Mouse (Mus musculus): ENCODE measurements around the gene 9930021J03Rik. TPM values are rescaled to one million over a fixed set of nuclear protein-coding genes. Genes with fewer than 3 reads are reported as not detected.

The 9930021J03Rik gene
- total RNA-seq, 2 experiments from 2014 or later = 15.3 to 17.5 TPM

DNA sequence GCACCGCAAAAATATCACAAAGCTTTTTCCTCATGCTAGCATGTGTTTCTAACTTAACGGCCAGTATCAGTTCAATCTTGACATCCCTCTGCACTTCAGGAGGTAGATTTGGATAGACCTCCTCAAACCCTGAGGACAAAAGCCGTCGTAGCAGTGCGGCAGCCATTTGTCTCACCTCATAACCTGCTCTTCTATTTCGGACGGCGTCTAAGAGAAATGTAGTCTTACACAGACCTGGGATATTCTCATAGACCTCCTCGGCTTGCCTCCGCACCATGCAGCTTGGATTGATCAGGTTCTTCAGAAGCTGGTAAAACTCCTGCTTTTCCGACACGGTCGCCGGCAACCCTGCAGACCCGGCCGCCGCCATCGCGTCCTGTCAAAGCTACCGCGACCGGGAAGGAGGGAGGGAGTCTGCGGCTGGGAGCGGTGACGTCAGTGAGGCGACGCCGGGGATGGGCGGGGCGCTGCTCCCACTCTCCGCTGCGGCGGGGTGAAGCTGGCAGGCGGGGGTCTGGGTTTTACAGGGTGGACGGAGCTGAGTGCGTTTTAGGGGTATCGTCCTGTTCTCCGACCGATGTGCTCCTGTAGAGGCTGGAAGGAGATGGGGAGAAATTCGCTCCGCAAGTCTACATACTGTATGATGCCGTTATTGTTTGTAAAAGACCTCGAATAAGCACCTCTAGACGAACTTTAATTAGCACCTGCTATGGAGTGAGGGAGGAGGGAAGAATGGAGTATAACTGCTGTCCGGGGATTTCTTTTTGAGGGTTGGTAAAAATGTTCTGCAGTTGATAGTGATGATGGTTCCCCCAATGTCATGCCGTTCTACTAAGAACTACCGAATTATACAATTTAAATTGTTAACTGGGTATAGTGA, 7.0 kb upstream of the 9930021J03Rik start, which contains the start of gene Ranbp6:
Ranbp6 (minus strand) TSS at position 394 of the 880 bp plus-strand sequence.
- intact Hi-C loops (cut with DNase I) = loop anchor here (5.0 to 10.0 kb wide), 3 partner anchors 76 to 288 kb away; partner anchors contain the start of genes Ric1 and Uhrf2
- DNase-seq = peak; percentile 94

DNA sequence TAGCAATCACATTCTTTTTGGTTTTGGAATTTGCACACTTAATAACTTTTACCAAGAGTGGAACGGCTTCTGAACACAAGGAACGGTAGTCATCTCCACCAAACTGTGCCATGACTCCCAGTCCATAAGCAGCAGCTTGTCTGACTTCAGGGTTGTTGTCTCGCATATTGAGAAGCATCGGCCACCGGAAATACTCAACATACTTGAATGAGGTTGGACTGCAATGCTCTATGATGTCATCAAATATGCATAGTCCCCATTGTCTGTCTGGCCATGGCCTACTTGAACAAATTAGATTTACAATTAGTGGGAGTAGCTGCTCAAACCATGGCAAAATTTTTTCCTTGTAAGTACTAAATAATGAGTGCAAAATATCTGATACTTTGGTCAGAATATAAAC, 4.2 kb upstream of the 9930021J03Rik start:
- no peak for DNase-seq
- intact Hi-C loops (cut with DNase I) = loop anchor here (5.0 to 10.0 kb wide), 3 partner anchors 73 to 285 kb away; partner anchors contain the start of genes Ric1 and Uhrf2

DNA sequence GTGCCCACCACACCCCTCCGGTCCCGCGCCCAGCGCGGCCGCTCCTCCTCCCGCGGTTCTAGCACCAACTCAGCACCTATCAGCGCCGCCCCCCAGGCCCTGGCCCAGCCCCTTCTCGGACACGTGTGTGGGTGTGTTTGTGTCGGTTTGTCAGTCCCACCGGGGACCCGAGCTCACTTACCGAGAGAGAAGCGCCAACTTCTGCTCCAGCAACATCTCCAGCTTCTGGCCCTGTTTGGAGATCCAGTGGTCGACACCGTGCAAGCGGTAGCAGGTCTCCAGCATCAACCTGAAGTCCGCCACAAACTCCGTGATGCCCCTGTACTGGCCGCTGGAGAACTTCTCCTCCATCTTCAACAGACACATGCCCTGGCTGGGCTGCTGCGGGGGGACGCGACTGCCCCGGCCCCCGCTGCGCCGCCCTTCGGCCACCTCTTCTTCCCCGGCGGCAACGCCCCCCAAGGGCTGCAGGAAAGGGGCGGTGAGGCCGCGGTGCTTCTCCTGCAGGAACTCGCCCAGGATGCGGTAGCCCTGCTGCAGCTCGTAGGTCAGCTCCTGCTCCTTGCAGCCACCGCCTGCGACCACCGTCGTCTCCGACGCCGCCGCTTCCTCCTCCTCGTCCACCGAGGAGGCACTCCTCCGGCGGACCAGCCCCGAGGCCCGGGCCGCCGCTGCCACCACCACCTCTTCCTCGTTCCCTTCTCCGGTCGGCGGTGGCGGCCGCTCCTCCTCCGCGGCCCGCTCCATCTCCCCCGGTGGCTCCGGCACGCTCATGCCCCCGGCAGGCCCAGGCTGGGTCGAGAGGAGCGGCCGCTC, 480 bp downstream of the 9930021J03Rik start:
- DNase-seq = peak; percentile 59 to 73
- intact Hi-C loops (cut with DNase I) = no loop called here

DNA sequence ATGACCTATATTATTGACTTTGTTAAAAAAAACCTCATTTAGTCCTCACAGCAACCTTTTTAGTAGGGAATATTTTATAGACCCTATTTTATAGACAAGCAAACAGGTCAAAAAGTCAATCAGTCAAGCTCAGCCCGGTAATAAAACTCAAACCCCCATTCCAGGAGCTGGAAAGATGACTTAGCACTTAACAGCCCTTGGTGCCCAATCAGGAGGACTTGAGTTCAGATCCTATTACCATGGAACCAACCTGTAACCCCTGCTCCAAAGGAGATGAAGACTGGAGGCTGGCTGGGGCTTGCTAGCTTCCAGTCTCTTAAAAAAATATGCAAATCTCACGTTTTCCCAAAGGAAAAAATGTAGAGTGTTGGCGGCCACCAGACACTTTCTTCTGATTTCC, 1.8 kb downstream of the 9930021J03Rik start:
- DNase-seq = no peak
- intact Hi-C loops (cut with DNase I) = no loop called here

DNA sequence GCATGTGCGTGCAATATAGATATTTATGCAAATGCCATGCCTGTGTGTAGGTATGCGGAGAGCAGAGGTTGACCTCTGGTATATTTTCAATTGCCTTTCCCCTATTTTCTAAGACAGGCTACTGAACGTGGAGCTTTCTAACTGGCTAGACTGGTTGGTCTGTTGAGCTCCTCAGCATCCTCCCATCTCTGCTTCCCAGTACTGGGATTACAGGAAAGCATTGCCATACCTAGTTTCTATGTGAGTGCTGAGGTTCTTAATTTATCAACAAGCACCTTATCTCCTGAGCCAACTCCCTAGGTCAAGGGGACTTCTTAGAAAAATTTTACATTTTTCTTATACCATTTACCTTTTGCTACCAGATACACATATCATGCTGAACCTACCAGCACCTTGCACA, 8.4 kb downstream of the 9930021J03Rik start:
- intact Hi-C loops (cut with DNase I) = no loop called here
- no peak for DNase-seq

DNA sequence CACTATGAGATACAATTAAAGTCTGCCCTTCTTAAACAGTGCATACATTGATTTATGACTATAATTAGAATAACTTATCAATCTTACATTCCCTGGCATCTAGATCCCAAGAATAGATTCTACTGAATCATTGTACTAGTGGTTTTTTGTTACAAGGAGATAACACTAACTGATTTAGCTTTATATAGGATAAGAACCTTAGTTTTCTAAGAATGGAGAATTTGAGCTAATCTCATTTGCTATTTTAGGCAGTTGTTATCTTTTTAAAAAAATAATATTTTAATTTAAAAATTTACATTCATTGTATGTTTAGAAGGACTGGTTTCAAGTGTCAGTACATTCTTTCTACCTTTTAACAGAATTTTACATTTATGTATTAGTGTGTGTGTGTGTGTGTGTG, 17.8 kb downstream of the 9930021J03Rik start:
- no peak for DNase-seq
- intact Hi-C loops (cut with DNase I) = no loop called here

DNA sequence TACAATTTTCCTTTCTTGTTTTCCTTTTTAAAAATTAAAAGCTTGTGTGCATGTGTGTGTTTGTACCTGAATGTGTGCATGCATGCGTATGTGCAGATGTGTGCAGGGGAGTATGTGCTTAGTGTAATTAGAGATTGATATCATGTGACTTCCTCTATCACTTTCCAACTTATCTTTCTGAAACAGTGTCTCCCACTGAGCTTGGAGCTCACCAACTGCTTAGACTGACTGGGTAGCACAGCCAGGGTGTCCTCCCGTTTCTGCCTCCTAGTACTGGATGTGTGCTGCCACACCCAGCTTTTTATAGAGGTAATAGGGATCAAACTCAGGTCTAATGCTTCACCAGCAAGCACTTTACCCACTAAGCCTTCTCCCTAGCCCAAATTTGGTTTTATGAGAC, 22.9 kb downstream of the 9930021J03Rik start:
- intact Hi-C loops (cut with DNase I) = no loop called here

DNA sequence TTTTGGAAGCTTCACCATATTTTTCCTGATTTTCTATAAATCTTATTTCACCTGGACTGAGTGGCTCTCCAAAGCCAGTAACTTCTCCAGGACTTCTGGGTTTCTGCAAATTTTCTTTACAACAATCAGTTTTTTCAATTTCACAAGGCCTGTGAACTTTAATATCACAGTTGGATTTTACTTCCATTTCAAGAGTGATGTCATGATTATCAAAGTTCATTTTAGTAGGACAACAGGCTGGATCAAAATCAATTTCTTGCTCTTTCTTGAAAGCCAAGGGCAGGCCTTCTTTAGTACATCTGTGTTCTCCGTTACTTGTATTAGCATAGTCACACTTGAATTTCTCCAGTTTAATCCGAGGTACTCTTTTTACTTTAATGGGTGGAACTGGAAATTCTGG, 51.9 kb downstream of the 9930021J03Rik start:
- DNase-seq = no peak
- intact Hi-C loops (cut with DNase I) = no loop called here

More for the DNA sequence above, 22.9 kb downstream of the 9930021J03Rik start:
- DNase-seq = no peak

DNA sequence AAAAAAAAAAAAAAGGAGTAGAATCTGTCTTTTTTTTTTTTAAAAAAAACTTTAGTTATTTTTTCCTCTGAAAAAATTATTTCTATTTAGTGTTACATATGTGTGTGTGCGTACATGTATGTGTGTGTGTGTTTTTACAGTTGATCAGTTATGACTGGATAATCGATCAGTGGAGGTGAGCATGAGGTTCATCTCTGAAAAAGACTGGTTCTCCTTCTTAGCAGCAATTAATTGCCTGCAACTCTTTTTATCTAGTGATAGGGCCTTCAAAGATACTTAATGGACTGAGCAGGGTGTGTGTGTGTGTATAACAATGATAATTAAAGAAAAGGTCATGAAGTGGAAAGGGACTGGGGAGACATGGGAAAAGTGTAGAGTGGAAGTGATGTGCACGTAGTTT, 54.8 kb downstream of the 9930021J03Rik start:
- no peak for DNase-seq
- intact Hi-C loops (cut with DNase I) = no loop called here

DNA sequence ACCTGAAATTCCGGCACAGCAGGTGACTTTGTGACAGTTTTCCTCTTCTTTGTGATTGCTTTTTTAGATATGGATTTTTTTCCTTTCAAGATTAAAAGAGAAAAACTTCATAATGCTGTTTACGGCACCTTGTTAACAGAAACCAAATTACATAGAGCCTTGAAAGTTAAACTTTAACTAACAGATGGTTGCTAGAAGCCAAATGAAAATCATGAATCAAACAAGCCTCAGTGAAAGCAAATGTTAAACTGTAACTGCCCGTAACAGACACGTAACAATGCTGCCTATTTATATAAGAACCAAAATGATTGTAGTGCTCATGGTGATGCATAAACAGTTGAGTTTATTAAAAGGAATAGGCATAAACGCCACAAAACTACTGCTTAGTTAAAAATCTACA, 62.3 kb downstream of the 9930021J03Rik start:
- DNase-seq = no peak
- intact Hi-C loops (cut with DNase I) = no loop called here

DNA sequence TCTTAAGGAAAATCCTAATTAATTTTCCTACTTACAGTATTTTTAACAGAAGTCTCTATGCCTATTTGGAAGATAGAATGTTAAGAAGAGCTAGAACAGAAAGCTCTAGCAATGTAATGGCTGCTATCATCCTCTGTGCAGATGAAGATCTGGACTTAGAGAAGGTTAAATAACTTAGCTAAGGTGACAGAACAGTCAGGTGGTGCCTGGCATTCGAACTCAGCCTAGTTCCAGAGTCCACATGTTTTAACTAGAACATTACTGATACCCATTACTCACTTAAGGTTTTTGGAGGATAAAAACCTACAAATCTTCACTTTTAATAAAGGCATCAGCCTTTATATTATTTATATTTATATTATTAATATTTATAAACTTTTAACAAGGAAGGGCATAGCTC, 65.1 kb downstream of the 9930021J03Rik start:
- DNase-seq = no peak
- intact Hi-C loops (cut with DNase I) = no loop called here

DNA sequence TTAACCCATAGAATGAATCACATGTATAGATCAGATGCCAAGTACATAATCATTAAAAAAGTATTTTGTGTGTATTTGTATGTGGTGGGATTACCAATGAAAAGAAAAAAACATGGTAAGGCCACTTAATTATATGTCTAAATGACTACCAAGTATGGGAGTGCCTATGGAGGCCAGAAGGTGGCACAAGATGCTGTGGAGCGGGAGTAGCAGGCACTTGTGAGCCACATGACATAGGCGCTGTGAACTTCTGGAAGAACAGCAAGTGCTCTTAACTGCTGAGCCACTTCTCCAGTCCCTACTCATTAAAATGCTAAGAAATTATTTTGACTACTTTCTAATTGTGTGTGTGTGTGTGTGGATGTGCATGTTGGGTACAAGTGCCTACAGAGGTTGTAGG, 66.2 kb downstream of the 9930021J03Rik start:
- intact Hi-C loops (cut with DNase I) = loop anchor here (5.0 kb wide), 1 partner anchor 73 kb away; the partner anchor contains the start of gene Ranbp6

DNA sequence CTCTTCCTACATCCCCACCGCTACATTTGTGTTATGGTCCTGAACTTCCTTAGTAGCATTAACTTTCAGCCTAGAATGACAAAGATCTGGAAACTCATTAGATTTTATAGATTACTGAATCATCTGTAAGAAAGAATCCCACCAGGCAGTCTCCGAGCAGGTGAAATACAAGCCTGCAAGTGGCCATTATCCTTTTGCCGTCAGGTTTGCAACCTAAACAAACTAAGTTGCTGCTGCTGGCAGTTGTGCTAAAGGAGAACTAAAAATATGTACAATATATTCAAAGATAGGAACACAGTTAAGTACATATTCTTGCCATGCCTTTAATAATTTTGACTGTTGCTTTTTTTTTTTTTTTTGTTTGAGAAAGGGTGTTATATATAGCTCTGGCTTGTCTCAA, 70.4 kb downstream of the 9930021J03Rik start:
- intact Hi-C loops (cut with DNase I) = loop anchor here (5.0 kb wide), 1 partner anchor 77 kb away; the partner anchor contains the start of gene Ranbp6
- DNase-seq = no peak

More for the DNA sequence above, 66.2 kb downstream of the 9930021J03Rik start:
- no peak for DNase-seq

DNA sequence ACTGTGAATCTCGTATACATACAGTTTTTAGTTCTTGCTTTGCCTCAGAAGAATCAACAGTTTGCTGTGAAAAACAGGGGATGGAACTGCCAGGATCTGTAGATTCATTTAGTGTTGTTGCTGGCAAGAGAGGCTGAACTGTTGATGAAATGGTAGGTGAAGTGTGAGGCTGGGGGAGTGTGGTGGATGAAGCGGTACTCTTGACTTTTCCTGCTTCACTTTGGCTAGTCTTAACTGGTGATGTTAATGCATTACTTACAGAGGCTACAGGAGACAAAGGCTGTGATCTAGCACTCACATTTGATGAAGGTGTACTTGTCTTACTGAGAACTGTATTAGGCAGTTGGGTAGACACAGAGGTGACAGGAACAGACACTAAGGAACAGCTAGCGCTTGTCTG, 87.3 kb downstream of the 9930021J03Rik start:
- DNase-seq = no peak
- intact Hi-C loops (cut with DNase I) = no loop called here

DNA sequence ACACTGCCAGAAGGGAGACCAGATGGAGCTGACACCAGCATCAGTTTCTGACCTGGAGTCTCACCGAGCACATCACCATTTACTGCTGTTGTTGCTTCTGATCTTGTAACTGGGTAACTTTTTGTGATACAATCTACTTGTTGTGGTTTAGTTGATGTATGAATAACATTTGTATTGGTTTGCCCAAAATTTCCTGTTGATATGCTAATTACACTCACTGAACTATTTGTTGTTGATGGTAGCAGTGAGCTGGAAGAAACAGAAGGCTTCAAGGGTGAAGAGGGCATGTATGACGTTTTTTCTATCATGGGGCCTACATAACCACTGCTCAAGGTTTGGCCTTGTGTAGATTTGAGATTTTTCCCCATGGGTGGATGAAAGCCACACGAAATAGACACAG, 87.9 kb downstream of the 9930021J03Rik start:
- intact Hi-C loops (cut with DNase I) = no loop called here
- no peak for DNase-seq

DNA sequence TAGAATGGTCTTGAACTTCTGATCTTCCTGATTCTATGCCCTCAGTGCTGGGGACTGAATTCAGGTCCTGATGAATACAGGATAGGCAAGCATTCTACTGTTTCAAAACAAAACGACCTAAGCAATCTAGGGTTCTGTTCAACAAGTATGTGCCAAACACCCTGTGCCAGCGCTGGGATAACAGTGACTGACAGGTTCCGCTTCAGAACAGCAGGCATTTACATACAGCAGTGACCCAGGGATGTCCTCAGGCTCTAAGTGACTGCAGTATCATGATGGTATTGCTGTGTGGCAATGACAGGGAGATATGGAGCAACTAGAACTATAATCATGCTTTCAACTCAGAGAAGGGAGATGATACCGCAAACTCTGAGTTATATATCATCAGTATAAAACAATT, 92.3 kb downstream of the 9930021J03Rik start:
- no peak for DNase-seq
- intact Hi-C loops (cut with DNase I) = no loop called here

DNA sequence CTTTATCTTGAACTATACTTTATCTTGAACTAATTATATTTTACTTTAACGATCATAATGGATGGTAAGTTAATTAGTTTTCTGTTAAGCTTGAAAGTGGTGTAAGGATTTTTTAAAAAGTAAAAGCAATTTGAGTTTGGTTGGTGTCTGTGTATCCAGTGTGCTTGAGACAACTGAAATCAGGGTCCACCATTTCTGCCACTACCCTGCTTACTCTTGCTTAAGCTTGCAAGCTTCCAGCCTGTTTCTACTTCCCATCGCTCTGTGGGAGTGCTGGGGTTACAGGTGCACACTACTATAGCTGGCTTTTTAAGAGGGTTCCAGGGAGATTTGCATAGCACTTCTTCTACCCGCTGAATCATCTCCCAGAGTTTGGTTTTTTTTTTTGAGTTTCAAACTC, 96.3 kb downstream of the 9930021J03Rik start:
- DNase-seq = no peak

DNA sequence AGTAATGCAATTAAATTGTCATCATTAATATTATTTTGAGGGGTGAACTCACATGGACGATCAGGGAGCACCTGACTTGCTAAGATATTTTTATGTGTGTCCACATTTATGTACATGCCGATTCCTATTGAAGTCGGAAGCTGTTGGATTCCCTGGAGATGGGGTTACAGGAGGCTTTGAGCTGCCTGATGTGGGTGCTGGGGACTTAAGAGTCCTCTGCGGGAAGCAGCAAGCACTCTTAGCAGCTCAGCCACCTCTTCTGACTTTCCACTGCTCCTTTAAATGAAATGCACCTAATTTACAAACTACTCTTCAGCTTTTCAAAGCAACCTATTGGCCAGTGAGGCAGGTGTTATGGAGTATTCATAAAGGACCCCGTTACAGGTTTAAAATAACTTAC, 97.3 kb downstream of the 9930021J03Rik start:
- intact Hi-C loops (cut with DNase I) = no loop called here
- no peak for DNase-seq

More for the DNA sequence above, 96.3 kb downstream of the 9930021J03Rik start:
- intact Hi-C loops (cut with DNase I) = no loop called here

DNA sequence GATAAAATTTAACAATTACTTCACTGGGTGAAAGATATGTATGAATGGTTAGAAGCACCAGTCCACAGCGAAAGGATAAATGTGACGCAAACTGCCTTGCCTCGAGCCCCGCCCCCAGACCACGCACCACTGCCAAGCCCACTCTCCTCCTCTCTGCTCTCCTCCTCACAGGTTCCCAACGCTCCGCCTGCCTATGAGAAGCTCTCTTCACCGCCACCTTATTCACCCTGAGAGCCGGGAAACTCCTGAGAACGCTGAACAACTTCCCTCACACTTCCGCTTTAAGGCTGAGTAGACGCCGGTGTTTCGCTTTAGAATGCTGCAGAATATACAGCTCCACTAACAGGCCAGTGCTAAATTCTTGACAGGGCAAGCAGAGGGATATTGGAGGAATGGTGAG, 97.8 kb downstream of the 9930021J03Rik start:
- DNase-seq = no peak
- intact Hi-C loops (cut with DNase I) = no loop called here

DNA sequence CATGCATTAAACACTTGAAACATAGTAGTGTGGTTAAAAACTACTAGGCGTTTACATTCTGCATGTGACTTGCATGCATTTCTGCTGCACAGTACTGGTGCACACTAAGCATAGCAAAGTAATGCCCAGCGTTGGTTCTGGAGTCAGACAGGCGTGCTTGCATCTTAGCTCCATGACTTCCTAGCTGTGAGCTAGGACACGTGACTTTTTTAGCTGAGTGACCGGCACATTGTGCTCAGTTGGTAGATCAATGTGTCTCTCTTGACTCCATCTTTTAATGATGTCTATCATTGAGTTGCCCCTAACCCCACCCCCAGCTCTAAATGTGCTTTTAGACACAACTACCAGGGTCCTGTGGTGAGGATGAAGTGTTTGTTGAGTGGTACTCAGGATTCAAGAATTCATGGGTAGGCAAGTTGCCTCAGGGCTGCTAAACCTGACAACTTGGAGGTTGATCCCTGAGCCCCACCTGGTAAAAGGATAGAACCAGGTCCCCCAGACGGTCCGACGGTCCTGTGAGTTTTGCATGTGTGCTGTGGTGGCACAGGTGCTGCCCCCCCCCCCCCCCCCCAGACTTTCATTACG, 98.4 kb downstream of the 9930021J03Rik start:
- no peak for DNase-seq
- intact Hi-C loops (cut with DNase I) = no loop called here

DNA sequence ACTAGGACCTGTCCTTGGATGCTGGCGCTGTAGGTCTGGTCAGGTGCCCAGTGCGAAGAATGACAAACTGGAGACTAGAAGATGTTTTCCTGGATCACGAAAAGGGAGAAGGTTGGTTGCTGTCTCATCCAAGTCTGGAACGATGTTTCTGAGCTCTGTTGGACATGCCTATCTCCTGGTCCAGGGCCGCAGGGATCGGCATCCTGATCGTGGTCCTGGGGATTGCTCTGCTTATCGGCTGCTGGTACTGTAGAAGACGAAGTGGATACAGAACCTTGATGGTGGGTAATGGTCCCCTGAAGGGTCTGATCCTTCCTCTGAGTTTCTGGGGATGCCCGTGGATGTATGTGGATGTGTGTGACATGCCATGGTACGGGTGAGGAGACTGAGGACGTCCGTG, 101.4 kb downstream of the 9930021J03Rik start:
- intact Hi-C loops (cut with DNase I) = no loop called here
- no peak for DNase-seq
